Mouse (Mus musculus): Measurements from ENCODE around the gene Cd86.

DNA sequence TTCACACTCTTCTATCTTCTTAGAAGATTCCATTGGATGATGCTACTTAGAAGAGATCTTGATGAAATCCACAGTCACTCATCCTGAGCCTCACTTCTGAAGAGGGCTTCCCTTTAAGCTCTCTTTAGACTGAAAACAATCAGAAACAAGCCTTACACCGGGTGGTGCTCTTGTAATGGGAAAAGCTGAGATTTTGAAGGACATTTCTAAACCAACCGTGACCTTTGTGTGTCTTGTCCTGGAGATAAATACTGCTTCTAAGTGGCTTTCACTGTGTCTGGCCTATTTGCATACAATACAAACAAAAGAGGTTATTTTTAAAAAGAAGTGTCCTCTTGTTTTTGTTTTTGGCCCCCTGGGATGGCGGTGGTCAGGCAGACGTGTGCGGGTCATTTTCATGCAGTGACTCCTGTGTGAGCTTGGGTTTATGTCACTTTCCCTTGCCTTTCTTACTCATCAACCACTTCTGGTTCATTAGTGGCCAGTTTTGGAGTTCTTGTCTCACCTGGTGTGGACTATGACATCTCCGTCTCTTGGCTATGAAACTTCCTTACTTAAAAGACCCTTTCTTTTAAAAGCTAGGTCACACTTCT is 14.6 kb downstream of the Cd86 start:
- TF ChIP-seq CTCF (IDR thresholded peaks at IDR 0.05; ENCODE audit: control insufficient read depth, insufficient read depth, low read length) (no peak), POLR2A (IDR thresholded peaks at IDR 0.05; ENCODE audit: borderline replicate concordance, control insufficient read depth, low read depth, low read length) (no peak)

Measured in bone marrow, adult 2 months (tissue).